Mouse (Mus musculus) liver, embryonic 14.5 days (tissue): ENCODE results near the gene Smoc2.

Source experiments
- CTCF ChIP-seq: IDR thresholded peaks from 2 replicates; pipeline ENCODE4 v1.5.1; 2016; ENCODE audit warnings: antibody characterized with exemption, low read depth, control low read depth
- EP300 ChIP-seq: IDR thresholded peaks from 2 replicates; pipeline ENCODE4 v1.6.1; 2016; ENCODE audit warnings: antibody characterized with exemption, low read depth

DNA sequence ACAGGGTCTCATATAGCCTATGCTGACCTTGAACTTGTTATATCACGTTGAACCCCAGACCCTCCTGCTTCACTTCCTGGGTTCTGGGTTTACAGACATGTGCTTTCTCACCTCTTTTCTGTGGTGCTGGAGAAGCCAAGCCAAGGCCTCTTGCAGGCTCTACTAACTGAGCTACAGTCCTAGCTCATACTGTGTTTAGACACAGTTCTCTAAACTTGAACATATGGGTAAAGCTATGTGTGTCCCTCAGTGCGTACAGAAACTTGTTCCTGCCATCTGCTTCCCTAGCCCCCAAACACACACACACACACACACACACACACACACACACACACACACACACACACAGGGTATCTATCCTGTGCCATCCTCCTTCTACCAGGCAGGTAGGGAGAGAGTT lies 100.2 kb downstream of the Smoc2 start:
- TF ChIP-seq EP300 (no peak), CTCF (no peak)
